Mouse (Mus musculus) left cerebral cortex, adult 2 months (tissue): ENCODE measurements at regions not wholly inside any gene's neighbourhood (a gene's known extent, or its start where the extent isn't known, plus 50 kb on each side); places are given as distances from the start of the nearest gene placed in this dataset.

ENCODE experiments used
- DNase-seq, 2 experiments: peaks; one replicate each; pipeline ENCODE4 v3.0.0; 2021 to 2022; ENCODE audit warnings: low spot score in 2 of 2, mixed read lengths in 1 of 2; ENCODE audit errors: extremely low spot score in 1 of 2
- H3K27ac ChIP-seq: fragments of 200-600 bp; 2 replicates; pipeline ENCODE4 v1.8.1; 2022
- H3K4me3 ChIP-seq: fragments of 200-600 bp; 2 replicates; pipeline ENCODE4 v1.8.1; 2022
- CTCF ChIP-seq: fragments of 200-600 bp; IDR thresholded peaks from 2 replicates; pipeline ENCODE4 v1.8.1; 2022; ENCODE audit warnings: antibody characterized with exemption, mild to moderate bottlenecking, moderate library complexity
- intact Hi-C: fragments of 180-260 bp; cut with DNase I; formaldehyde crosslinking; loops from one replicate; pipeline ENCODE4 v1.15.1; 2025

GRCm38 (mm10) chr3:110599175-110599853, 348.5 kb upstream of the Prmt6 start:
- Histone ChIP-seq H3K27ac (no peak overlapping the region), H3K4me3 (no peak overlapping the region)
- TF ChIP-seq CTCF = no peak
- no peak for DNase-seq
- intact Hi-C loops = no loop called here

GRCm38 (mm10) chr3:110582766-110583165, 332.0 kb upstream of the Prmt6 start:
- Histone ChIP-seq H3K4me3 (no peak overlapping the region), H3K27ac (no peak overlapping the region)
- no peak for DNase-seq
- TF ChIP-seq CTCF = no peak
- intact Hi-C loops = no loop called here

GRCm38 (mm10) chr3:110579261-110579660, 328.5 kb upstream of the Prmt6 start:
- Histone ChIP-seq H3K27ac (no peak overlapping the region), H3K4me3 (no peak overlapping the region)
- intact Hi-C loops = no loop called here
- DNase-seq = no peak
- TF ChIP-seq CTCF = no peak

GRCm38 (mm10) chr3:110567187-110567586, 316.4 kb upstream of the Prmt6 start:
- Histone ChIP-seq H3K4me3 (no peak overlapping the region), H3K27ac (no peak overlapping the region)
- no peak for TF ChIP-seq CTCF
- no peak for DNase-seq
- intact Hi-C loops = no loop called here

- Histone ChIP-seq H3K4me3 (no peak overlapping the region), H3K27ac (no peak overlapping the region)
- no peak for TF ChIP-seq CTCF
- no peak for DNase-seq
- intact Hi-C loops = no loop called here
These were observed 296.5 kb upstream of the Prmt6 start for GRCm38 (mm10) chr3:110547326-110547725.

- Histone ChIP-seq H3K27ac (no peak overlapping the region), H3K4me3 (no peak overlapping the region)
- no peak for DNase-seq
- no peak for TF ChIP-seq CTCF
- intact Hi-C loops = no loop called here
These were observed 287.5 kb upstream of the Prmt6 start for GRCm38 (mm10) chr3:110538275-110538674.
